27 mouse cellular contexts compared by ENCODE assay signal in genomic region chr9:119239274-119239673, GRCm38 (mm10). TPM values are rescaled to one million over a fixed set of nuclear protein-coding genes. Genes with fewer than 3 reads are reported as not detected.
DNase-seq lines count a peak whose midpoint lies in the region; ATAC-seq and TF ChIP-seq lines count a peak whose summit lies in the region.
"Had no signal": no experiment of that assay in that cellular context is flagged by ENCODE, and none has a peak within 500 bp of the region (broad histone marks: within the 10 kb centered on the region; RNA-seq: fewer than 3 reads in every experiment).

No protein-coding gene starts in this region.

- no peaks in the 10 kb centered on the region for H3K27me3 ChIP-seq in heart, embryonic 10.5 days (ENCODE audit: insufficient read depth, poor library complexity, severe bottlenecking)
- no peaks in the 10 kb centered on the region for H3K27me3 ChIP-seq in kidney, adult 2 months (replicated peaks; ENCODE audit: control insufficient read depth, insufficient read depth, low read length)
- H3K27me3 ChIP-seq in kidney, embryonic 15.5 days = no peaks in the 10 kb centered on the region
- no peaks in the 10 kb centered on the region for H3K27me3 ChIP-seq in kidney, postnatal 0 days (ENCODE audit: insufficient read depth, low read length)
- H3K27me3 ChIP-seq in small intestine, adult 2 months (ENCODE audit: control insufficient read depth, insufficient read depth, low read length) = no peaks in the 10 kb centered on the region
- no peaks in the 10 kb centered on the region for H3K27me3 ChIP-seq in neural tube, embryonic 15.5 days (replicated peaks)
- H3K27me3 ChIP-seq: embryonic facial prominence, embryonic 12.5 days; forebrain, embryonic 15.5 days; heart, embryonic 12.5 days had no signal

- no peak overlapping the region for H3K4me3 ChIP-seq in heart, embryonic 10.5 days
- no peak overlapping the region; the same call in 1 of the 2 replicates for H3K4me3 ChIP-seq in kidney, adult 2 months (ENCODE audit: insufficient read depth, low read depth, low read length)
- no peak overlapping the region for H3K4me3 ChIP-seq in kidney, embryonic 15.5 days (replicated peaks)
- H3K4me3 ChIP-seq in kidney, postnatal 0 days (replicated peaks; ENCODE audit: low read depth, low read length) = no peak overlapping the region
- no peak overlapping the region for H3K4me3 ChIP-seq in small intestine, adult 2 months (ENCODE audit: low read depth, low read length)
- no peak overlapping the region for H3K4me3 ChIP-seq in neural tube, embryonic 15.5 days (replicated peaks)
- H3K4me3 ChIP-seq: embryonic facial prominence, embryonic 12.5 days; forebrain, embryonic 15.5 days; heart, adult 2 months; heart, embryonic 12.5 days had no signal

- TF ChIP-seq POLR2A in kidney, adult 2 months (IDR thresholded peaks at IDR 0.05; ENCODE audit: low read depth, low read length) = no peak
- TF ChIP-seq POLR2A in small intestine, adult 2 months (IDR thresholded peaks at IDR 0.05; ENCODE audit: low read depth, low read length) = no peak

- no peak for TF ChIP-seq CTCF in kidney, adult 2 months (conservative IDR thresholded peaks at IDR 0.05; ENCODE audit: insufficient read depth, insufficient read length, low read depth, low read length)
- no peak for TF ChIP-seq CTCF in kidney, postnatal 0 days (IDR thresholded peaks at IDR 0.05; ENCODE audit: low read depth)
- TF ChIP-seq CTCF in small intestine, adult 2 months (IDR thresholded peaks at IDR 0.05; ENCODE audit: extremely low read depth, insufficient read length, insufficient replicate concordance, low read depth, low read length) = no peak

- no peak for ATAC-seq in kidney, embryonic 15.5 days (replicated peaks; ENCODE audit: low FRiP score)
- ATAC-seq in kidney, postnatal 0 days (replicated peaks; ENCODE audit: low FRiP score, low read depth) = peak; percentile 65
- no peak for ATAC-seq in neural tube, embryonic 15.5 days (ENCODE audit: low FRiP score)
- ATAC-seq: CD4-positive, CD25-positive, alpha-beta regulatory T cell, adult 4 months; forebrain, embryonic 15.5 days had no signal

- no peaks in the 10 kb centered on the region for H3K9me3 ChIP-seq in heart, embryonic 10.5 days
- H3K9me3 ChIP-seq in kidney, embryonic 15.5 days (replicated peaks) = no peaks in the 10 kb centered on the region
- H3K9me3 ChIP-seq in kidney, postnatal 0 days (replicated peaks; ENCODE audit: low read length) = no peaks in the 10 kb centered on the region
- H3K9me3 ChIP-seq in neural tube, embryonic 15.5 days (replicated peaks) = no peaks in the 10 kb centered on the region
- H3K9me3 ChIP-seq: embryonic facial prominence, embryonic 12.5 days; forebrain, embryonic 15.5 days; G1E; heart, embryonic 12.5 days had no signal

- DNase-seq in heart, embryonic 10.5 days (ENCODE audit: low spot score) = peak; percentile 16
- no peak for DNase-seq in heart, postnatal 4 days
- DNase-seq in kidney, adult 2 months = peak; percentile 86
- DNase-seq in kidney, postnatal 0 days (ENCODE audit: low spot score) = peak; percentile 22
- no peak for DNase-seq in adrenal gland, adult 8-10 months
- DNase-seq: adrenal gland, postnatal 14 days; B cell, adult 2 months; cerebellum, adult 11-12 months; cerebellum, adult 9-10 months; cerebellum, postnatal 25 days; gastrocnemius, postnatal 14 days; heart, adult 2 months had no signal

- no peak overlapping the region for H3K27ac ChIP-seq in heart, embryonic 10.5 days
- H3K27ac ChIP-seq in kidney, adult 2 months (ENCODE audit: insufficient read depth, low read depth, low read length) = peak overlapping the region; percentile 99
- H3K27ac ChIP-seq in kidney, embryonic 15.5 days = no peak overlapping the region
- H3K27ac ChIP-seq in kidney, postnatal 0 days = peak overlapping the region; percentile 25; the same call in 1 of the 2 replicates
- peak overlapping the region; percentile 29; the same call in 1 of the 2 replicates for H3K27ac ChIP-seq in small intestine, adult 2 months (ENCODE audit: insufficient read depth, low read depth, low read length)
- H3K27ac ChIP-seq in neural tube, embryonic 15.5 days (replicated peaks) = no peak overlapping the region
- H3K27ac ChIP-seq: embryonic facial prominence, embryonic 12.5 days; forebrain, embryonic 15.5 days; heart, adult 2 months had no signal

- no peak overlapping the region for H3K4me2 ChIP-seq in kidney, embryonic 15.5 days
- H3K4me2 ChIP-seq in kidney, postnatal 0 days (ENCODE audit: low read length) = no peak overlapping the region
- no peak overlapping the region for H3K4me2 ChIP-seq in neural tube, embryonic 15.5 days
- H3K4me2 ChIP-seq: embryonic facial prominence, embryonic 12.5 days; forebrain, embryonic 15.5 days; heart, embryonic 12.5 days had no signal

- no peak overlapping the region for H3K9ac ChIP-seq in kidney, embryonic 15.5 days
- no peak overlapping the region for H3K9ac ChIP-seq in kidney, postnatal 0 days (ENCODE audit: low read depth, low read length)
- no peak overlapping the region for H3K9ac ChIP-seq in neural tube, embryonic 15.5 days (replicated peaks)
- H3K9ac ChIP-seq: embryonic facial prominence, embryonic 12.5 days; forebrain, embryonic 15.5 days; heart, embryonic 12.5 days had no signal

- whole genome bisulfite sequencing in heart, embryonic 10.5 days = 90% methylated on average over 3 of the region's 3 CpGs
- WGBS in kidney, adult 2 months = 66% methylated on average over 3 of the region's 3 CpGs
- 93% methylated on average over 3 of the region's 3 CpGs for WGBS in kidney, embryonic 15.5 days
- 81% methylated on average over 3 of the region's 3 CpGs for WGBS in kidney, postnatal 0 days
- 66% methylated on average over 3 of the region's 3 CpGs for WGBS in small intestine, adult 2 months
- WGBS in neural tube, embryonic 15.5 days = 94% methylated on average over 3 of the region's 3 CpGs

- H3K4me1 ChIP-seq in heart, embryonic 10.5 days = no peaks in the 10 kb centered on the region
- peaks cover 18% of the 10 kb centered on the region for H3K4me1 ChIP-seq in kidney, adult 2 months (ENCODE audit: control insufficient read depth, insufficient read depth, low read length)
- H3K4me1 ChIP-seq in kidney, embryonic 15.5 days = no peaks in the 10 kb centered on the region
- no peaks in the 10 kb centered on the region for H3K4me1 ChIP-seq in kidney, postnatal 0 days (replicated peaks; ENCODE audit: insufficient read depth, low read length)
- peaks cover 23% of the 10 kb centered on the region; the same call in 1 of the 2 replicates for H3K4me1 ChIP-seq in small intestine, adult 2 months (ENCODE audit: control insufficient read depth, insufficient read depth, insufficient read length, low read length)
- peaks cover 15% of the 10 kb centered on the region for H3K4me1 ChIP-seq in neural tube, embryonic 15.5 days
- H3K4me1 ChIP-seq: embryonic facial prominence, embryonic 12.5 days; forebrain, embryonic 15.5 days; heart, embryonic 12.5 days had no signal

- peaks cover 49% of the 10 kb centered on the region for H3K36me3 ChIP-seq in heart, embryonic 10.5 days
- H3K36me3 ChIP-seq in kidney, adult 2 months (ENCODE audit: control insufficient read depth, insufficient read depth, low read length) = peaks cover 6% of the 10 kb centered on the region; the same call in 1 of the 2 replicates
- H3K36me3 ChIP-seq in kidney, embryonic 15.5 days = peaks cover 53% of the 10 kb centered on the region
- no peaks in the 10 kb centered on the region for H3K36me3 ChIP-seq in kidney, postnatal 0 days (ENCODE audit: insufficient read depth, low read length)
- peaks cover 14% of the 10 kb centered on the region for H3K36me3 ChIP-seq in small intestine, adult 2 months (ENCODE audit: control insufficient read depth, insufficient read depth, low read length)
- peaks cover 36% of the 10 kb centered on the region; the same call in 1 of the 2 replicates for H3K36me3 ChIP-seq in neural tube, embryonic 15.5 days

RNA-seq across cellular contexts. Expression of gene Slc22a13, which starts 30.4 kb away (rescaled TPM):
- not detected in 2 replicates for polyA plus RNA-seq in heart, embryonic 10.5 days (2016; fragmentation: Nextera tagmentation; extraction: Ambion mirVana)
- total RNA-seq in heart, postnatal 4 days (2021) = not detected
- 156 and 213 TPM in 2 replicates for polyA plus RNA-seq in kidney, adult 2 months (2012; rRNA removed)
- polyA plus RNA-seq in kidney, embryonic 15.5 days (2015; fragmentation: Nextera tagmentation; extraction: Ambion mirVana) = 7.6 and 9.8 TPM in 2 replicates
- polyA plus RNA-seq in kidney, postnatal 0 days (2015; fragmentation: Nextera tagmentation; extraction: Ambion mirVana) = 45.6 and 53.7 TPM in 2 replicates
- polyA plus RNA-seq in small intestine, adult 2 months (2012; rRNA removed) = 0.09 and 0.36 TPM in 2 replicates
- polyA plus RNA-seq in neural tube, embryonic 15.5 days (2015; fragmentation: Nextera tagmentation; extraction: Ambion mirVana) = 0.08 TPM in 1 of 2 replicates, not detected in the other
- total RNA-seq in adrenal gland, adult 8-10 months (2022) = not detected
- total RNA-seq: adrenal gland, postnatal 14 days; G1E; gastrocnemius, adult 18-20 months; gastrocnemius, postnatal 14 days; heart, adult 2 months; heart, postnatal 25 days had no signal
- polyA plus RNA-seq: CD4-positive, CD25-positive, alpha-beta regulatory T cell, adult 4 months; cortical plate, adult 2 months; embryonic facial prominence, embryonic 12.5 days; forebrain, embryonic 11.5 days; G1E; gonadal fat pad, adult 2 months; heart, embryonic 12.5 days; heart, embryonic 16.5 days; hindbrain, embryonic 11.5 days had no signal

Comparison
In these comparisons a context has a peak if more than half of its experiments do, and no peak if none do; other contexts are left out.
1. DNase-seq: peak in heart, embryonic 10.5 days (single experiment), kidney, adult 2 months (single experiment) and kidney, postnatal 0 days (single experiment); none in heart, postnatal 4 days (single experiment) and adrenal gland, adult 8-10 months (single experiment).
2. H3K27ac ChIP-seq: peak in kidney, adult 2 months (single experiment), kidney, postnatal 0 days (single experiment) and small intestine, adult 2 months (single experiment); none in heart, embryonic 10.5 days (single experiment), kidney, embryonic 15.5 days (single experiment) and neural tube, embryonic 15.5 days (single experiment).